Mouse (Mus musculus): ENCODE results near the gene Nfkbib.

GRCm38 (mm10) chr7:28710962-28711361 is 56.4 kb downstream of the Nfkbib start:
- TF ChIP-seq POLR2A (IDR thresholded peaks at IDR 0.05; ENCODE audit: low read depth, low read length) = no peak
- peak; percentile 10; the same call in 1 of the 2 replicates for TF ChIP-seq CTCF (IDR thresholded peaks at IDR 0.05; ENCODE audit: extremely low read depth, insufficient read length, insufficient replicate concordance, low read depth, low read length)

Measured in small intestine, adult 2 months (tissue).